Mouse (Mus musculus) embryonic facial prominence, embryonic 11.5 days (tissue): ENCODE measurements at regions not wholly inside any gene's neighbourhood (a gene's known extent, or its start where the extent isn't known, plus 50 kb on each side); places are given as distances from the start of the nearest gene placed in this dataset.

Experiments
- ATAC-seq: fragments of 200-750 bp; cut with Nextera tagmentation; replicated peaks from 2 replicates; pipeline ENCODE4 v1.8.0; 2017; ENCODE audit warnings: low read depth; ENCODE audit not compliant: insufficient number of reproducible peaks, low FRiP score, low TSS enrichment
- DNase-seq: peaks from one replicate; pipeline ENCODE4 v3.0.0-alpha.2; 2015; ENCODE audit warnings: low spot score
- H3K27ac ChIP-seq: fragments of 300-500 bp; sonication (generic); replicated peaks from 2 replicates; pipeline ENCODE4 v1.5.1; 2014; ENCODE audit warnings: mild to moderate bottlenecking, low read depth, low read length, control low read depth
- H3K27me3 ChIP-seq: fragments of 300-500 bp; sonication (generic); 2 replicates; pipeline ENCODE4 v1.6.1; 2014; ENCODE audit warnings: mild to moderate bottlenecking, low read length, moderate library complexity, mixed read lengths; ENCODE audit not compliant: control insufficient read depth, insufficient read depth
- H3K36me3 ChIP-seq: fragments of 300-500 bp; sonication (generic); replicated peaks from 2 replicates; pipeline ENCODE4 v1.6.1; 2014; ENCODE audit warnings: low read depth, mild to moderate bottlenecking, low read length, moderate library complexity, mixed read lengths; ENCODE audit not compliant: control insufficient read depth, insufficient read depth
- H3K4me1 ChIP-seq: fragments of 300-500 bp; sonication (generic); 2 replicates; pipeline ENCODE4 v1.6.1; 2014; ENCODE audit warnings: low read length, mixed read lengths; ENCODE audit not compliant: control insufficient read depth, insufficient read depth
- H3K4me2 ChIP-seq: fragments of 300-500 bp; sonication (generic); 2 replicates; pipeline ENCODE4 v1.6.1; 2014; ENCODE audit warnings: low read depth, mild to moderate bottlenecking, control low read depth, low read length, moderate library complexity
- H3K4me3 ChIP-seq: fragments of 300-500 bp; sonication (generic); 2 replicates; pipeline ENCODE4 v1.5.1; 2014; ENCODE audit warnings: low read depth, low read length, control low read depth
- H3K9ac ChIP-seq: fragments of 300-500 bp; sonication (generic); replicated peaks from 2 replicates; pipeline ENCODE4 v1.6.1; 2014; ENCODE audit warnings: mild to moderate bottlenecking, control low read depth, low read length
- H3K9me3 ChIP-seq: fragments of 300-500 bp; sonication (generic); replicated peaks from 2 replicates; pipeline ENCODE4 v1.6.1; 2016; ENCODE audit warnings: mild to moderate bottlenecking, low read length, inconsistent platforms, mixed read lengths; ENCODE audit not compliant: control insufficient read depth
- WGBS: fragments of 180-500 bp; shearing (Covaris S2); extraction: QIAGEN DNeasy Blood & Tissue Kit; methylation state at CpG from one replicate; pipeline ENCODE4 v1.1.7; 2014; 5-methylcytosine and 5-hydroxymethylcytosine counted together

DNA sequence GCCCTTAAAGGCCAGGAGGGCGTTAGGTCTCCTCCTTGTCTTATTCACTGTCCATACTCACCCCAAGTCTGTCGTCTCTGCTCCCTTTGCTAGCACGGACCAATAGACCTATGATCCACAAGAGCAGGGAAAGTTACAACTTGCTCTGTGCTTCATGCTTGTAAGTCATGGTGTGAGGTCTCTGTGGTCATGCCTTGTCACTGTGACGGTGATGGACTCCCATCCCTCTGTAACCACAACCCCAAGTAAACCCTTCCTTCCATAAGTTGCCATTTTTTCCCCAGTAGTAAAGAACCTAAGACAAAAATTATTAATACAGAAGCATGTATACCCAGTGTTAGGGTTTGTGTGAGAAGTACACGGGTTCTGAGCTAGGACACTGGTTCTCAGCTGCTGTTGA, 104.6 kb upstream of the Satb1 start:
- no peak for ATAC-seq
- Histone ChIP-seq H3K27ac (no peak overlapping the region), H3K4me3 (no peak overlapping the region), H3K9ac (no peak overlapping the region), H3K9me3 (no peaks in the 10 kb centered on the region), H3K36me3 (no peaks in the 10 kb centered on the region), H3K4me2 (no peak overlapping the region), H3K4me1 (no peaks in the 10 kb centered on the region), H3K27me3 (no peaks in the 10 kb centered on the region)
- DNase-seq, result no peak
- 87% methylated on average over 5 of the region's 5 CpGs for WGBS

DNA sequence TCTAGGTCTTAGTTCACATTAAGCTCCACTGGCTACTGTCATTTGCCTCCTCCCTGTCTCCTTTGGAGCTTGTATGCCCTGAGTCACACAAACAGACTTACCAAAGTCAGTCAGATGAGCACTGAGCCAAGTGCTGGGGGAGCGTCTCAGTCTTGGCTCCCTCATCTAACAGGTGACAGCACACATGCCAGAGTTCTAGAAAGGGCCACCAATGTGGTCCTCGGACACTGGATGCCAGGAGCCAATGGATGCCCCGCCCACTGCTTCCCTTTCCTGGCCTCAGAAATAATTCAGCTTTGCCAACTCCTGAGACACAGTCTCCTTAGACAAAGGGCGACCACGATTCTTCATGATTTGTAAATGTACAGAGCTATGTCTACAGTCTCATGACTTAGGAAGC, 103.0 kb upstream of the Satb1 start:
- DNase-seq, result no peak
- Histone ChIP-seq H3K4me3 (no peak overlapping the region), H3K27ac (no peak overlapping the region), H3K36me3 (no peaks in the 10 kb centered on the region), H3K9ac (no peak overlapping the region), H3K4me2 (no peak overlapping the region), H3K4me1 (no peaks in the 10 kb centered on the region), H3K9me3 (no peaks in the 10 kb centered on the region), H3K27me3 (no peaks in the 10 kb centered on the region)
- 83% methylated on average over 5 of the region's 5 CpGs for WGBS
- no peak for ATAC-seq

DNA sequence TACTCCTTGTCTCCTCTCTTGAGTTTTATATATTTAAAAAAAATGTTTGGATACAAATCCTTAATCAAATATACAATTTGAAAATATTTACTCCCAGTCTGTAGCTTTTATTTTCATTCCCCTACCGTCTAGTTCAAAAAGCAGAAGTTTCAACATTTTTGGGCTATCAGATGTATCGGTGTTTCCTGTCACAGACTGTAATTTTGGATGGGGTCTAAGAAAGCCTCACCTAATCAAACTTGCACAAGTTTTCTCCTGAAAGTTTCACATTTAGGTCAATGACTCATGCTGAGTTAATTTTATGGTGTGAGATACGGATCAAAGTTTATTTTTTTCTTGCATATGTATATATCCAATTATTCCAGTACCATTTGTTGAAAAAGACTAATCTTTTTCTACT, 93.3 kb upstream of the Satb1 start:
- no peaks in the 10 kb centered on the region for H3K4me1 ChIP-seq
- no peak for ATAC-seq

DNA sequence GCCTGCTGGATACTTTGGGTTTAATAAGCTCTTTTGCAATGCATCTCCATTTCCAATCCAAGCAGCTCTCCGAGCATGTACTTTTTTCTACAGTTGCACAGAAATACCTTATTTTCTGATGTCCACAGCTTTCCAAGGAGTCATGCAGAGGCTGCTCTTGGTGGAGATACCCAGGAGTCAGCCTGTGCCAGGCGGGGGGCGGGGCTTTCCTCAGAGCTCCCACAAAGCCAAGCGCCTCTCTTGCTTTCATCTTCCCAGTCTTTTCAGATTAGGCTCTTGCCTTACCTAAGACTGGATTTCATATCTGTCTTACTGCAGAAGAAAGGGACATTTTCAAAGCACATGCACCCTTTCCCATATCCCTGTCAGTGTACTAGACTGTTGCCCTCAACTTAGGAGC, 73.9 kb upstream of the Satb1 start:
- Histone ChIP-seq H3K4me1 (no peaks in the 10 kb centered on the region), H3K27me3 (no peaks in the 10 kb centered on the region), H3K9me3 (no peaks in the 10 kb centered on the region), H3K27ac (no peak overlapping the region), H3K36me3 (no peaks in the 10 kb centered on the region), H3K4me3 (no peak overlapping the region), H3K4me2 (no peak overlapping the region), H3K9ac (no peak overlapping the region)
- no peak for DNase-seq
- ATAC-seq, result no peak
- WGBS, result 79% methylated on average over 4 of the region's 4 CpGs

More for the DNA sequence above, 93.3 kb upstream of the Satb1 start:
- Histone ChIP-seq H3K36me3 (no peaks in the 10 kb centered on the region), H3K9me3 (no peaks in the 10 kb centered on the region), H3K27ac (no peak overlapping the region), H3K27me3 (no peaks in the 10 kb centered on the region), H3K4me3 (no peak overlapping the region), H3K4me2 (no peak overlapping the region), H3K9ac (no peak overlapping the region)
- 79% methylated on average over 3 of the region's 3 CpGs for WGBS
- no peak for DNase-seq

DNA sequence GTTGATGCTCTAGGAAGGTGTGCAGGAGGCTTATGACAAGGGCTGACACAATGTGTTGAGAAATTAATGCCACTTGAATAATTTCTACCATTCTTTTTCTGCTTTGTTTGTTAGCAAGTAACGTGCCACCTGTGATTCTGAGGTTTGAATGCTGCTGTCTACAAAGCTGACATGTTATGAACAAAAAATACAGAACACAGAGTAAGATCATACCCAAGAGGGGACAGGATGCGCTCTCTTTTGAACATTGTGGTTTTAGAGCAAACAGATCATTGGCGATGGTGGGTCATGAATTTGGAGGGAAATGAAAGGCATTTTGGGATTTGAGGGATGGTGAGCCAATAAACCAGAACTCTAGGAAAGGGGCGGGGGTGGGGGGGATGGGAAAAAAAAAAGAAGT, 73.3 kb upstream of the Satb1 start:
- Histone ChIP-seq H3K27me3 (no peaks in the 10 kb centered on the region), H3K9ac (no peak overlapping the region), H3K4me3 (no peak overlapping the region), H3K4me1 (no peaks in the 10 kb centered on the region), H3K4me2 (no peak overlapping the region), H3K36me3 (no peaks in the 10 kb centered on the region), H3K9me3 (no peaks in the 10 kb centered on the region), H3K27ac (no peak overlapping the region)
- ATAC-seq, result no peak
- 90% methylated on average over 4 of the region's 4 CpGs for WGBS
- DNase-seq, result no peak

DNA sequence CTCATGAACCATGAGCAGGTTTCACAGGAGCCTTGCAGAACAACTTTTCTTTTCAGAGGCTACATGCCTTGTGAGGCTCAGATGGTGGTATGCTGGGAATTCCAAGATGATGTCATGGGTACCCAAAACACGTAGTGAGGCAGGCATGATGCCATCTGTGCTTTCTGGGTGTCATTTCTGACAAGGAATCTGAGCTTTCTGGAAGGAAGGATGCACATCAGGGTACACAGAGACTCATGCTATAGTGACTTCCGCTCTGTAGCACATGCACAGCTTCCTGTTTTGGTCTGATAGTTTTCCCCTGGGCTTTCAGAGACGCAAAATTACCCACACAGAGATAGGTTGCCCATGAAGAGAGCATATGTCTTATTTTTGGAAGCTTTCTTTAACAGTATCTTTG, 70.8 kb upstream of the Satb1 start:
- WGBS, result 64% methylated on average over 3 of the region's 3 CpGs
- Histone ChIP-seq H3K4me1 (no peaks in the 10 kb centered on the region), H3K4me2 (no peak overlapping the region), H3K9ac (no peak overlapping the region), H3K27ac (no peak overlapping the region), H3K36me3 (no peaks in the 10 kb centered on the region), H3K4me3 (no peak overlapping the region), H3K27me3 (no peaks in the 10 kb centered on the region), H3K9me3 (no peaks in the 10 kb centered on the region)
- DNase-seq (no peak), ATAC-seq (no peak)

DNA sequence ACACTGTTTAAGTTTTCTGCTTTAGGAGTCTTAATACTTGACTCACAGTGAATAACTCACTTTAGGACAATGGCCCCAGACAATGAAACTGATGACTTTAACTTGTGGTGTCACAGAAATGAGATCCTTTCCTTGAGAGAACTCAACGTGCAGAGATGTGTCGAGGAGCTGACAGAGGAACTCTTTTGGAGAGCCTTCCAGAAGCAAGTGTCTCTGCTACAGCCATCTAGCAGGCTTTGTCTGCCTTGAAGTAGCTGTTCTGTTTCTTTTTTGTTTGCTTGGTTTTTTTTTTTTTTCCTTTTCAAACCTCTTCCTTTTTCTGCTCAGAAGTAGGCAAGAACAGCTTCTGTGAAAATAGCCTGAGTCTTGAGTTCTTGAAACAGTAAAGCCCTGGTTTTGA, 66.3 kb upstream of the Satb1 start:
- H3K9me3 ChIP-seq, result no peaks in the 10 kb centered on the region
- no peaks in the 10 kb centered on the region for H3K36me3 ChIP-seq
- ATAC-seq (no peak), DNase-seq (no peak)
- H3K4me1 ChIP-seq, result no peaks in the 10 kb centered on the region
- H3K4me2 ChIP-seq, result no peak overlapping the region
- no peak overlapping the region for H3K4me3 ChIP-seq
- no peak overlapping the region for H3K9ac ChIP-seq
- no peaks in the 10 kb centered on the region for H3K27me3 ChIP-seq
- 89% methylated on average over 2 of the region's 2 CpGs for WGBS
- no peak overlapping the region for H3K27ac ChIP-seq

DNA sequence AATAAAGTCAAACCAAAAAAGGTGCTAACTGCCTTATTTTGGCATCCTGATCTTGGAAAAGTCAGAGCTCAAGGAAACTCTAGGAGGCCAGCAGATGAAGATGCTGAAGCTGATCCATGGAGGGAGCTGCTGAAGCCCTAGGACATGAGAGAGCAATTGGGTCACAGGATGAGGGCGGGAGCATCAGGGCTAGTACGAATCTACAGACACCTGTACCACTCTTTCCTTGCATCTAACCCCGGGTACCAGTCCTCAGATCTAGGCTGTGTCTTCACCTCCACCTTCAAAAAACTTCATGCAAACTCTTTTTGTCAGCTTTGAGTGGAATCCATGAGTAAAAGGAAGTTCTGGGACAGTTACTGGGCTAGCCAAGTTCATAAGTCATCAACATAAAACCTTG, 63.1 kb upstream of the Satb1 start:
- DNase-seq, result no peak
- Histone ChIP-seq H3K9me3 (no peaks in the 10 kb centered on the region), H3K27ac (no peak overlapping the region), H3K4me3 (no peak overlapping the region), H3K4me2 (no peak overlapping the region), H3K36me3 (no peaks in the 10 kb centered on the region), H3K4me1 (no peaks in the 10 kb centered on the region), H3K27me3 (no peaks in the 10 kb centered on the region), H3K9ac (no peak overlapping the region)
- 92% methylated on average over 3 of the region's 3 CpGs for WGBS
- no peak for ATAC-seq

DNA sequence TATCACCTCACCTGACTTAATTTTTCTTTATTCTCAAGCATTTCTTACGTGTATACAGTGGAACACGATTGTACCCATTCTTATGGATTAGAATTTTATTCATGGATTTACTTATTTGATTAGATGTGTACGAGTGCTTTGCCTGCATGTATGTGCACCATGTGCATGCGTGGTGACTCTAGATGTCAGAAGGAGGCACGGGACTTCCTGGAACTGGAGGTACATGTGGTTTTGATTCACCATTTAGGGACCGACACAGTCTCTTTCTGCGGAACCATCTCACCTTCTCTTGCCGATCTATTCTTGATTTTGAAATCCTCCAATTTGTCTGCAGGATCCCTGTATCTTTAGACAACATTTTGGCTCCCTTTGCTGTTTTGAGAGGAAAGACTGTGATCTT, 61.2 kb upstream of the Satb1 start:
- Histone ChIP-seq H3K4me3 (no peak overlapping the region), H3K36me3 (no peaks in the 10 kb centered on the region), H3K9ac (no peak overlapping the region), H3K9me3 (no peaks in the 10 kb centered on the region), H3K27me3 (no peaks in the 10 kb centered on the region), H3K27ac (no peak overlapping the region), H3K4me1 (no peaks in the 10 kb centered on the region), H3K4me2 (no peak overlapping the region)
- ATAC-seq, result no peak
- no peak for DNase-seq
- 90% methylated on average over 8 of the region's 8 CpGs for WGBS
